Mouse (Mus musculus) kidney, adult 18-20 months (tissue): Measurements from ENCODE around the gene Zmym2.
"Not testable (repeated sequence)": the region's sequence is repeated elsewhere in the genome, so short reads cannot be mapped to it uniquely, and the experiment has no call there.

ENCODE experiments used
- DNase-seq: peaks from one replicate; pipeline ENCODE4 v3.0.0; 2021

Gene Zmym2

GRCm38 (mm10) chr14:56886594-56887513, at the start of gene Zmym2:
Gene Zmym2 (plus strand): TSS chr14:56886653.
- peak; percentile 85 for DNase-seq

- peak; percentile 41 for DNase-seq
Measured at GRCm38 (mm10) chr14:56844033-56844432, 42.4 kb upstream of the Zmym2 start.

- peak; percentile 29 for DNase-seq
Measured at GRCm38 (mm10) chr14:56844507-56844906, 41.9 kb upstream of the Zmym2 start.

- no peak for DNase-seq
Measured at GRCm38 (mm10) chr14:56848322-56848721, 38.1 kb upstream of the Zmym2 start.

- peak; percentile 58 for DNase-seq
Measured at GRCm38 (mm10) chr14:56849681-56850080, 36.8 kb upstream of the Zmym2 start.

GRCm38 (mm10) chr14:56864041-56864440, 22.4 kb upstream of the Zmym2 start:
- no peak for DNase-seq

- DNase-seq = no peak
Measured at GRCm38 (mm10) chr14:56864641-56865040, 21.8 kb upstream of the Zmym2 start.

GRCm38 (mm10) chr14:56865112-56865511, 21.3 kb upstream of the Zmym2 start:
- DNase-seq = not testable (repeated sequence)

- no peak for DNase-seq
Measured at GRCm38 (mm10) chr14:56873525-56873924, 12.9 kb upstream of the Zmym2 start.

GRCm38 (mm10) chr14:56875586-56876159, 10.8 kb upstream of the Zmym2 start:
- no peak for DNase-seq

GRCm38 (mm10) chr14:56881271-56881670, 5.2 kb upstream of the Zmym2 start:
- DNase-seq = no peak

- DNase-seq = no peak
Measured at GRCm38 (mm10) chr14:56883431-56883830, 3.0 kb upstream of the Zmym2 start.

GRCm38 (mm10) chr14:56885308-56885771, 1.1 kb upstream of the Zmym2 start:
- DNase-seq = peak; percentile 88

GRCm38 (mm10) chr14:56885986-56886593, 363 bp upstream of the Zmym2 start:
- peak; percentile 87 for DNase-seq

- no peak for DNase-seq
Measured at GRCm38 (mm10) chr14:56887514-56887880, 1.0 kb downstream of the Zmym2 start.

GRCm38 (mm10) chr14:56887887-56888286, 1.4 kb downstream of the Zmym2 start:
- DNase-seq = peak; percentile 65

- no peak for DNase-seq
Measured at GRCm38 (mm10) chr14:56888416-56888815, 2.0 kb downstream of the Zmym2 start.

- DNase-seq = no peak
Measured at GRCm38 (mm10) chr14:56894417-56894816, 8.0 kb downstream of the Zmym2 start.

- DNase-seq = no peak
Measured at GRCm38 (mm10) chr14:56896521-56896920, 10.1 kb downstream of the Zmym2 start.

GRCm38 (mm10) chr14:56897475-56897874, 11.0 kb downstream of the Zmym2 start:
- DNase-seq = no peak

- no peak for DNase-seq
Measured at GRCm38 (mm10) chr14:56899656-56900055, 13.2 kb downstream of the Zmym2 start.

GRCm38 (mm10) chr14:56903039-56903438, 16.6 kb downstream of the Zmym2 start:
- no peak for DNase-seq

GRCm38 (mm10) chr14:56905696-56906095, 19.2 kb downstream of the Zmym2 start:
- no peak for DNase-seq

- no peak for DNase-seq
Measured at GRCm38 (mm10) chr14:56918532-56918931, 32.1 kb downstream of the Zmym2 start.
